Mouse (Mus musculus) stomach, postnatal 0 days (tissue): ENCODE measurements at regions not wholly inside any gene's neighbourhood (a gene's known extent, or its start where the extent isn't known, plus 50 kb on each side); places are given as distances from the start of the nearest gene placed in this dataset.

ENCODE experiments used
- ATAC-seq: fragments of 200-750 bp; cut with Nextera tagmentation; 2 replicates; pipeline ENCODE4 v1.8.0; 2017; ENCODE audit not compliant: low FRiP score, low TSS enrichment
- DNase-seq: peaks from one replicate; pipeline ENCODE4 v3.0.0-alpha.2; 2016; ENCODE audit warnings: low spot score
- H3K27ac ChIP-seq: fragments of 300-500 bp; sonication (generic); replicated peaks from 2 replicates; pipeline ENCODE4 v1.5.1; 2014; ENCODE audit warnings: mild to moderate bottlenecking, control low read depth
- H3K27me3 ChIP-seq: fragments of 300-500 bp; sonication (generic); 2 replicates; pipeline ENCODE4 v1.6.1; 2014; ENCODE audit warnings: low read length; ENCODE audit not compliant: control insufficient read depth, insufficient read depth
- H3K36me3 ChIP-seq: fragments of 300-500 bp; sonication (generic); 2 replicates; pipeline ENCODE4 v1.6.1; 2014; ENCODE audit warnings: low read length, mixed read lengths; ENCODE audit not compliant: control insufficient read depth, insufficient read depth
- H3K4me1 ChIP-seq: fragments of 300-500 bp; sonication (generic); replicated peaks from 2 replicates; pipeline ENCODE4 v1.6.1; 2014; ENCODE audit warnings: antibody characterized with exemption; ENCODE audit not compliant: control insufficient read depth, insufficient read depth
- H3K4me2 ChIP-seq: fragments of 300-500 bp; sonication (generic); replicated peaks from 2 replicates; pipeline ENCODE4 v1.6.1; 2014; ENCODE audit warnings: low read depth, mild to moderate bottlenecking, control low read depth, moderate library complexity
- H3K4me3 ChIP-seq: fragments of 300-500 bp; sonication (generic); 2 replicates; pipeline ENCODE4 v1.5.1; 2014; ENCODE audit warnings: low read depth, low read length, control low read depth
- H3K9ac ChIP-seq: fragments of 300-500 bp; sonication (generic); 2 replicates; pipeline ENCODE4 v1.6.1; 2014; ENCODE audit warnings: mild to moderate bottlenecking, low read length, control low read depth, mixed read lengths
- H3K9me3 ChIP-seq: fragments of 300-500 bp; sonication (generic); 2 replicates; pipeline ENCODE4 v1.6.1; 2016; ENCODE audit warnings: low read length; ENCODE audit not compliant: control insufficient read depth
- CTCF ChIP-seq: IDR thresholded peaks from 2 replicates; pipeline ENCODE4 v1.5.1; 2016; ENCODE audit warnings: antibody characterized with exemption, low read depth, mild to moderate bottlenecking, moderate library complexity
- EP300 ChIP-seq: optimal IDR thresholded peaks from 2 replicates; pipeline ENCODE3; 2016; ENCODE audit warnings: antibody characterized with exemption
- WGBS: fragments of 180-500 bp; shearing (Covaris S2); extraction: QIAGEN DNeasy Blood & Tissue Kit; methylation state at CpG from one replicate; pipeline ENCODE4 v1.1.7; 2014; 5-methylcytosine and 5-hydroxymethylcytosine counted together

GRCm38 (mm10) chr15:96873126-96873525 lies 173.6 kb upstream of the Slc38a2 start:
- H3K36me3 ChIP-seq = no peaks in the 10 kb centered on the region
- TF ChIP-seq CTCF = no peak
- no peak for TF ChIP-seq EP300
- DNase-seq = no peak
- H3K4me1 ChIP-seq = no peaks in the 10 kb centered on the region
- H3K27ac ChIP-seq = peak overlapping the region; percentile 83
- 45% methylated on average over 4 of the region's 4 CpGs for WGBS
- no peaks in the 10 kb centered on the region for H3K27me3 ChIP-seq
- no peak overlapping the region for H3K4me2 ChIP-seq
- no peak overlapping the region for H3K9ac ChIP-seq
- H3K9me3 ChIP-seq = no peaks in the 10 kb centered on the region
- H3K4me3 ChIP-seq = no peak overlapping the region
- ATAC-seq = no peak

DNA sequence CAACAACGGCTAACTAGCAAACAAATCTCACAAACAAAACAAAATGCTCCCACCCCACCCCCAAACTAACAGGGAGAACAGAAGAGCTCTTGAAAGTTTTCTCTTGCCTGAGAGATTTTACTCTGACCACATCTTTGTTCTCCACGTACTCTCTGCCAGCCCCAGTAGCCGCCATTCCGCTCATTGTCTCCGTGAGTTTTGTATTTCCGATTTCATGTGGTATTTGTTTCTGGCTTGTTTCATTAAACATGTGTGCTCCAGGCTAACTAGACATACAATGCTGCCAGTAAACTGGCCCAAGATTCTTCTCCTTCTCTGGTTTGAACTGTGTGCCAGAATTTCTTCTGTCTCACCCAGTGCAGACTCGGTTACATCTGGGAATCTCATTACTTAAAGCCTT lies 168.2 kb upstream of the Slc38a2 start:
- no peak for TF ChIP-seq EP300
- no peak for TF ChIP-seq CTCF
- DNase-seq = no peak
- 66% methylated on average over 7 of the region's 7 CpGs for WGBS

DNA sequence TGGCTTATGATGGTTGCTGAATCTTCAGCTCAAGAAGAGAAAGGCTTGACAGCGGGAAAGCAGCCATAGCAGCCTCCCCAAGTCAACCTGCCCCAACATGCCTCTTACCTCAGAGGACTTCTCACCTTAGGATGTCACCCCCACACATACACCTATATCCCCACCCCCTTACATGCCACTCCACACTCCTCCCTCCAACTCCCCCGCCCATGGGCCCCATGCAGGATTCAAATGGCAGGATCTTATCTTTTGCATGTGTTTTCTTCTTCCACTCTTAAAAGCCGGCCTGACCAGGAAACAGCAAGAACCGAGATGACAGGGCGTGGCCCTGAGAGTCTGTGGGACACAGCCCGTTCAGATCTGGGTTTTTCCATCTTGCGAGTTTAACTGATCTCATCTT lies 166.4 kb upstream of the Slc38a2 start:
- ATAC-seq = peak; percentile 59; the same call in 1 of the 2 replicates

More for the DNA sequence above, 168.2 kb upstream of the Slc38a2 start:
- ATAC-seq = no peak
- Histone ChIP-seq H3K27me3 (no peaks in the 10 kb centered on the region), H3K4me3 (no peak overlapping the region), H3K9me3 (no peaks in the 10 kb centered on the region), H3K4me1 (no peaks in the 10 kb centered on the region), H3K9ac (no peak overlapping the region), H3K36me3 (no peaks in the 10 kb centered on the region), H3K4me2 (no peak overlapping the region), H3K27ac (no peak overlapping the region)

GRCm38 (mm10) chr15:96857709-96858108 lies 158.2 kb upstream of the Slc38a2 start:
- DNase-seq (peak; percentile 48), ATAC-seq (peak; percentile 80)
- Histone ChIP-seq H3K4me3 (no peak overlapping the region), H3K4me1 (no peaks in the 10 kb centered on the region), H3K4me2 (no peak overlapping the region), H3K36me3 (no peaks in the 10 kb centered on the region), H3K27ac (no peak overlapping the region), H3K27me3 (no peaks in the 10 kb centered on the region), H3K9me3 (no peaks in the 10 kb centered on the region), H3K9ac (no peak overlapping the region)
- 42% methylated on average over 3 of the region's 3 CpGs for WGBS
- no peak for TF ChIP-seq CTCF
- no peak for TF ChIP-seq EP300

More for the DNA sequence above, 166.4 kb upstream of the Slc38a2 start:
- H3K4me1 ChIP-seq = no peaks in the 10 kb centered on the region
- TF ChIP-seq CTCF (no peak), EP300 (no peak)
- DNase-seq = peak; percentile 36
- no peaks in the 10 kb centered on the region for H3K9me3 ChIP-seq
- no peak overlapping the region for H3K4me3 ChIP-seq
- no peak overlapping the region for H3K27ac ChIP-seq
- no peaks in the 10 kb centered on the region for H3K27me3 ChIP-seq
- H3K36me3 ChIP-seq = no peaks in the 10 kb centered on the region
- 62% methylated on average over 7 of the region's 7 CpGs for WGBS
- no peak overlapping the region for H3K4me2 ChIP-seq
- H3K9ac ChIP-seq = no peak overlapping the region

- no peaks in the 10 kb centered on the region for H3K4me1 ChIP-seq
- H3K9ac ChIP-seq = no peak overlapping the region
- DNase-seq (no peak), ATAC-seq (no peak)
- no peak overlapping the region for H3K4me3 ChIP-seq
- H3K27me3 ChIP-seq = no peaks in the 10 kb centered on the region
- no peak for TF ChIP-seq CTCF
- TF ChIP-seq EP300 = no peak
- no peak overlapping the region for H3K4me2 ChIP-seq
- WGBS = 67% methylated on average over 21 of the region's 21 CpGs
- no peaks in the 10 kb centered on the region for H3K36me3 ChIP-seq
- 0 out of 2 replicates have a peak overlapping the region, but pooled peaks have one; percentile 31 for H3K27ac ChIP-seq
- no peaks in the 10 kb centered on the region for H3K9me3 ChIP-seq
Measured at GRCm38 (mm10) chr15:96851970-96852768, 152.6 kb upstream of the Slc38a2 start.

- Histone ChIP-seq H3K27me3 (no peaks in the 10 kb centered on the region), H3K9me3 (no peaks in the 10 kb centered on the region), H3K4me2 (no peak overlapping the region), H3K9ac (no peak overlapping the region), H3K36me3 (no peaks in the 10 kb centered on the region), H3K27ac (no peak overlapping the region), H3K4me3 (no peak overlapping the region), H3K4me1 (no peaks in the 10 kb centered on the region)
- no peak for ATAC-seq
- DNase-seq = peak; percentile 58
- WGBS = 83% methylated on average over 2 of the region's 2 CpGs
- TF ChIP-seq EP300 (no peak), CTCF (peak; percentile 72)
Measured at GRCm38 (mm10) chr15:96848150-96848549, 148.6 kb upstream of the Slc38a2 start.
